Mouse (Mus musculus): ENCODE data around the gene Olfr1281. TPM values are rescaled to one million over a fixed set of nuclear protein-coding genes. Genes with fewer than 3 reads are reported as not detected.

Gene Olfr1281
- not detected for polyA plus RNA-seq (2014; fragmentation: Illumina TruSeq; extraction: RNeasy Lipid Tissue Mini Kit (QIAGEN cat#74804); ENCODE audit: low read depth, low replicate concordance)

GRCm38 (mm10) chr2:111326220-111326619 lies at the start of gene Olfr1281:
Gene Olfr1281, plus strand, starts transcription at chr2:111326520.

DNA sequence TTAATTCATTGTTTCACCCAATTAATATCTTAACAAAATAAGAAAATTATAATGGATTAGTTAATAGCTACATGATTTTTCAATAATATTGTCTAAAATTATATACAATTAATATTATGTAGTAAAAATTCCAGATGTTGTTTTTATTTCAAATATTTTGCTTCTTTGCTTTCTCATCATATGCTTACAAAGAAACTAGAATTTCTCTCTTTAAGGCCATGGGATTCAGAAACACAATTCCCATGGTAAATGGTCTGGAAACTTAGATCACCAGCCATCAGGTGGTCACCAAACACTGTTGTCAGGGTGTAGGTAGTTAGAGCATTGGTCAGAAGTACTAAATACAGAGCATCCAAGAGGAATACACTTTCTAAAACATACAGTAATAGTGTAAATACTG lies 36.5 kb upstream of the Olfr1281 start, which contains the start of gene Olfr1278:
Olfr1278 (plus strand) TSS at position 301 of the 400 bp plus-strand sequence.

GRCm38 (mm10) chr2:111300374-111300773 lies 25.9 kb upstream of the Olfr1281 start, which contains the start of gene Olfr1279:
Gene Olfr1279, plus strand, starts transcription at chr2:111300635.

DNA sequence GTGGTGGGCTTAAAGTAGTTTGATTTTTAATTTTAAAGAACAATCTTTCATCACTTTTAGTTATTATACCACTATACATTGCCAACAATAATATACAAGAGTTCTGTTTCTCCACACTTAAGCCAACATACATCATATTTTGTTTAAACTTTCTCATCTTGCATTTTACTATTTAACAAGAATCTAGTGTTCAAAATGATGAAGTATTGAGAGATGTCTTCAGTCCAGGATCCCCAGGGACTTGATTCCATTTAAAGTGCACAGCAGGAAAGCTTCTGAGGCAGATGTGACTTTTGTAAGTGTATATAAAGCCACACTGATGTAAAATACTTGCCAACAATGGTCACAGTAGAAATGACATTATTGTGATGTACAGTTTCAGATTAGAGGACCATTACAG lies 12.6 kb upstream of the Olfr1281 start, which contains the start of gene Olfr1280:
Olfr1280 (plus strand) TSS at position 301 of the 400 bp plus-strand sequence.

DNA sequence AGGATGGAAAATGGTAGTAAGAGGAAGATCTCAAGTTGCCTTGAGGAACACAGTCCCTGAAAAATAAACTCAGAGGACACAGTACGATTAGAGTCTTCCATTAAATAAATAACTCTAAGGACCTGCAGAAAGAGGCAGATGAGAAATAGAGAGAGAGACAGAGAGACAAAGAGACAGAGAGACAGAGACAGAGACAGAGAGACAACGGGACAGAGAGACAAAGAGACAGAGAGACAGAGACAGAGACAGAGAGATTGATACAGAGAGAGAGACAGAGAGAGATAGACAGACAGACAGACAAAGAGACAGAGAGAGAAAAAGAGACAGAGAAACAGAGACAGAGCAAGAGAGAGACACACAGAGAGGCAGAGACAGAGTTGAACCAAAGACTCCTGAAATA lies 9.7 kb downstream of the Olfr1281 start, which contains the start of gene Olfr1282:
Olfr1282 (minus strand) TSS at position 101 of the 400 bp plus-strand sequence.

GRCm38 (mm10) chr2:111366490-111366889 lies 40.2 kb downstream of the Olfr1281 start, which contains the start of gene Olfr1283:
Gene Olfr1283, plus strand, starts transcription at chr2:111366790.

GRCm38 (mm10) chr2:111375222-111375621 lies 48.9 kb downstream of the Olfr1281 start, which contains the start of gene Olfr1284:
Gene Olfr1284, plus strand, starts transcription at chr2:111375522.

Other genes with a start within 250 kb of the Olfr1281 start
- not detected for gene Gm13941, start 220.5 kb upstream of the Olfr1281 start, polyA plus RNA-seq (2014; fragmentation: Illumina TruSeq; extraction: RNeasy Lipid Tissue Mini Kit (QIAGEN cat#74804); ENCODE audit: low read depth, low replicate concordance)
- gene Gm15130, start 173.6 kb upstream of the Olfr1281 start, polyA plus RNA-seq (2014; fragmentation: Illumina TruSeq; extraction: RNeasy Lipid Tissue Mini Kit (QIAGEN cat#74804); ENCODE audit: low read depth, low replicate concordance): not detected
- gene 4930430A15Rik, start 96.9 kb upstream of the Olfr1281 start, polyA plus RNA-seq (2014; fragmentation: Illumina TruSeq; extraction: RNeasy Lipid Tissue Mini Kit (QIAGEN cat#74804); ENCODE audit: low read depth, low replicate concordance): not detected
- gene Olfr1275, start 91.2 kb upstream of the Olfr1281 start, polyA plus RNA-seq (2014; fragmentation: Illumina TruSeq; extraction: RNeasy Lipid Tissue Mini Kit (QIAGEN cat#74804); ENCODE audit: low read depth, low replicate concordance): not detected
- gene Olfr1276, start 72.0 kb upstream of the Olfr1281 start, polyA plus RNA-seq (2014; fragmentation: Illumina TruSeq; extraction: RNeasy Lipid Tissue Mini Kit (QIAGEN cat#74804); ENCODE audit: low read depth, low replicate concordance): not detected
- not detected for gene Olfr1277, start 52.4 kb upstream of the Olfr1281 start, polyA plus RNA-seq (2014; fragmentation: Illumina TruSeq; extraction: RNeasy Lipid Tissue Mini Kit (QIAGEN cat#74804); ENCODE audit: low read depth, low replicate concordance)
- gene Olfr1278, start 36.4 kb upstream of the Olfr1281 start, polyA plus RNA-seq (2014; fragmentation: Illumina TruSeq; extraction: RNeasy Lipid Tissue Mini Kit (QIAGEN cat#74804); ENCODE audit: low read depth, low replicate concordance): not detected
- gene Olfr1279, start 25.9 kb upstream of the Olfr1281 start, polyA plus RNA-seq (2014; fragmentation: Illumina TruSeq; extraction: RNeasy Lipid Tissue Mini Kit (QIAGEN cat#74804); ENCODE audit: low read depth, low replicate concordance): not detected
- not detected for gene Olfr1280, start 12.5 kb upstream of the Olfr1281 start, polyA plus RNA-seq (2014; fragmentation: Illumina TruSeq; extraction: RNeasy Lipid Tissue Mini Kit (QIAGEN cat#74804); ENCODE audit: low read depth, low replicate concordance)
- not detected for gene Olfr1282, start 9.6 kb downstream of the Olfr1281 start, polyA plus RNA-seq (2014; fragmentation: Illumina TruSeq; extraction: RNeasy Lipid Tissue Mini Kit (QIAGEN cat#74804); ENCODE audit: low read depth, low replicate concordance)
- gene Olfr1283, start 40.3 kb downstream of the Olfr1281 start, polyA plus RNA-seq (2014; fragmentation: Illumina TruSeq; extraction: RNeasy Lipid Tissue Mini Kit (QIAGEN cat#74804); ENCODE audit: low read depth, low replicate concordance): not detected
- gene Olfr1284, start 49.0 kb downstream of the Olfr1281 start, polyA plus RNA-seq (2014; fragmentation: Illumina TruSeq; extraction: RNeasy Lipid Tissue Mini Kit (QIAGEN cat#74804); ENCODE audit: low read depth, low replicate concordance): not detected
- gene Olfr1286, start 96.6 kb downstream of the Olfr1281 start, polyA plus RNA-seq (2014; fragmentation: Illumina TruSeq; extraction: RNeasy Lipid Tissue Mini Kit (QIAGEN cat#74804); ENCODE audit: low read depth, low replicate concordance): not detected
- not detected for gene Olfr1287, start 122.6 kb downstream of the Olfr1281 start, polyA plus RNA-seq (2014; fragmentation: Illumina TruSeq; extraction: RNeasy Lipid Tissue Mini Kit (QIAGEN cat#74804); ENCODE audit: low read depth, low replicate concordance)
- not detected for gene Olfr1288, start 147.6 kb downstream of the Olfr1281 start, polyA plus RNA-seq (2014; fragmentation: Illumina TruSeq; extraction: RNeasy Lipid Tissue Mini Kit (QIAGEN cat#74804); ENCODE audit: low read depth, low replicate concordance)
- not detected for gene Olfr1289, start 154.3 kb downstream of the Olfr1281 start, polyA plus RNA-seq (2014; fragmentation: Illumina TruSeq; extraction: RNeasy Lipid Tissue Mini Kit (QIAGEN cat#74804); ENCODE audit: low read depth, low replicate concordance)
- not detected for gene Olfr1290, start 167.3 kb downstream of the Olfr1281 start, polyA plus RNA-seq (2014; fragmentation: Illumina TruSeq; extraction: RNeasy Lipid Tissue Mini Kit (QIAGEN cat#74804); ENCODE audit: low read depth, low replicate concordance)
- not detected for gene Olfr1291-ps1, start 170.7 kb downstream of the Olfr1281 start, polyA plus RNA-seq (2014; fragmentation: Illumina TruSeq; extraction: RNeasy Lipid Tissue Mini Kit (QIAGEN cat#74804); ENCODE audit: low read depth, low replicate concordance)
- not detected for gene Olfr1293-ps, start 198.7 kb downstream of the Olfr1281 start, polyA plus RNA-seq (2014; fragmentation: Illumina TruSeq; extraction: RNeasy Lipid Tissue Mini Kit (QIAGEN cat#74804); ENCODE audit: low read depth, low replicate concordance)
- gene Olfr1294, start 213.8 kb downstream of the Olfr1281 start, polyA plus RNA-seq (2014; fragmentation: Illumina TruSeq; extraction: RNeasy Lipid Tissue Mini Kit (QIAGEN cat#74804); ENCODE audit: low read depth, low replicate concordance): not detected
- gene Olfr1295, start 243.2 kb downstream of the Olfr1281 start, polyA plus RNA-seq (2014; fragmentation: Illumina TruSeq; extraction: RNeasy Lipid Tissue Mini Kit (QIAGEN cat#74804); ENCODE audit: low read depth, low replicate concordance): not detected